Mouse (Mus musculus) heart, embryonic 10.5 days (tissue): Measurements from ENCODE around the gene 0610010K14Rik. TPM values are rescaled to one million over a fixed set of nuclear protein-coding genes. Genes with fewer than 3 reads are reported as not detected.

Experiments used
- DNase-seq: peaks from one replicate; pipeline ENCODE4 v3.0.0-alpha.2; 2017; ENCODE audit warnings: low spot score
- H3K27ac ChIP-seq: fragments of 300-500 bp; sonication (generic); 2 replicates; pipeline ENCODE4 v1.5.1; 2016; ENCODE audit warnings: mild to moderate bottlenecking
- H3K27me3 ChIP-seq: fragments of 300-500 bp; sonication (generic); 2 replicates; pipeline ENCODE4 v1.6.1; 2016; ENCODE audit warnings: mild to moderate bottlenecking; ENCODE audit not compliant: poor library complexity, insufficient read depth, severe bottlenecking
- H3K36me3 ChIP-seq: fragments of 300-500 bp; sonication (generic); 2 replicates; pipeline ENCODE4 v1.6.1; 2016; ENCODE audit warnings: mild to moderate bottlenecking, moderate library complexity
- H3K4me1 ChIP-seq: fragments of 300-500 bp; sonication (generic); 2 replicates; pipeline ENCODE4 v1.6.1; 2016; ENCODE audit warnings: mild to moderate bottlenecking
- H3K4me3 ChIP-seq: fragments of 300-500 bp; sonication (generic); 2 replicates; pipeline ENCODE4 v1.5.1; 2016; ENCODE audit warnings: mild to moderate bottlenecking, moderate library complexity
- H3K9me3 ChIP-seq: fragments of 300-500 bp; sonication (generic); 2 replicates; pipeline ENCODE4 v1.6.1; 2016; ENCODE audit warnings: mild to moderate bottlenecking, moderate library complexity
- WGBS: fragments of 180-500 bp; shearing (Covaris S2); methylation state at CpG from one replicate; pipeline ENCODE4 v1.1.7; 2016; 5-methylcytosine and 5-hydroxymethylcytosine counted together
- polyA plus RNA-seq: library from polyadenylated mRNA; unstranded; fragments of >200 nt; fragmentation: Nextera tagmentation; extraction: Ambion mirVana; gene quantifications from 2 replicates; pipeline ENCODE4 v1.2.1, GENCODE M21; 2016

Gene 0610010K14Rik
- polyA plus RNA-seq, 1 experiment from 2014 or later = 153 TPM

DNA sequence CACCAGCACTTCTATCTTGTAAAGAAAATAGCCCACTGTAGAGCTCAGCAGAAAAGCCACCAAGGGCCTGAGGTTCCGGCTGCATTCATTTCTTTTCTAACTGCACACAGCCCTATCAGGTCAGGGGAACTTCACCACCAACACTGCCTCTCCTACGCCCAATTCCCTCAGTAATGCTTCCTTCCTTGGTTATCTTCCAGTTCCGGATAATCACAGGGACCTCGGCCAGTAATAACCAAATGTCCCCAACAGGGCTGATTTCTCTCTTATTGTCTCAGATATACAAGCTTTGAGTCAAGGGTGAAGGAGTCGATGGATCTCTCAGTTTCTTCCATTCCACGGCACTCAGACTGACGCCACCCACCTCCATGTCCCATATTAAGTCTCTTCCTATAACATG is 30.4 kb downstream of the 0610010K14Rik start:
- H3K27me3 ChIP-seq = peaks cover 47% of the 10 kb centered on the region
- H3K4me3 ChIP-seq = no peak overlapping the region
- DNase-seq = no peak
- H3K36me3 ChIP-seq = no peaks in the 10 kb centered on the region
- H3K4me1 ChIP-seq = no peaks in the 10 kb centered on the region
- no peaks in the 10 kb centered on the region for H3K9me3 ChIP-seq
- H3K27ac ChIP-seq = no peak overlapping the region
- 70% methylated on average over 7 of the region's 7 CpGs for WGBS

DNA sequence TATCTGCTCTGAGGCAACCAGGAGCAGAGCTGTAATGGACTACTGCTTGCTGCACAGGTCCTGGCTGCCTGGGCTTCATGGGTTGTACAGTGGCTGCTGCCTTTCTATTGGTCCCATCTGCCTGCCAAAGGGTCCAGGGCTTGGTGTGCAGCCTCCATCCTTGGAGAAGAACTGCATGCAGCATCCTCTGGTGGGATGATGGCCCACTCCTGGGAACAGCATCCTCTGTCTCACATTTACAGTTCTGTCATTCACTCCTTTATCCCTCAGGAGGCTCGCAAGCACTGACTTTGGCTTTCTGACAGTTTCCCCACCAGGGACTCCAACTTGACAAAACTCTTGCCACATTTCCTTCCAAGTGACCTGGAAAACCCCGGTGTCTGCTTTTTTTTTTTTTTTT is 30.9 kb downstream of the 0610010K14Rik start:
- WGBS = 75% methylated on average over 2 of the region's 2 CpGs

DNA sequence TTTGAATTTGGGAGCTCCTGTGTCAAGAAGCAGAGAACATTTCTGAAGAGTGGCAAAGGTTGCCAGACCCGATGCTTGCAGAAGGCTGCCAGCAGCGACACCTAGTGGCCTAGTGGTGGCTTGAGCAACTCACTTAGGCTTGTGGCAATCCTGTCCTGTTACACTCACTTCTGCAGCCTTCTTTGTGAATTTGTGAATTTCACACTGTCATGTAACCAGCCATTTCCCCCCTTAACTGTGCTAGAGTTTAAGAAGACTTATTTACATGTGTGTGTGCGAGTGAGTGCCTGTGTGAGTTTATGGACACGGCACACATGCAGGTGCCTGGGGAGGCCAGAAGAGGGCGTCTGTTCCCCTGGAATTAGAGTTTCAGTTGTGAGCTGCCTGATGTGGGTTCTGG is 36.0 kb downstream of the 0610010K14Rik start:
- Histone ChIP-seq H3K4me1 (0 out of 2 replicates have a peak, but pooled peaks cover 3% of the 10 kb centered on the region), H3K9me3 (no peaks in the 10 kb centered on the region), H3K36me3 (no peaks in the 10 kb centered on the region), H3K27ac (no peak overlapping the region), H3K4me3 (no peak overlapping the region), H3K27me3 (peaks cover 35% of the 10 kb centered on the region; the same call in 1 of the 2 replicates)
- peak; percentile 90 for DNase-seq
- WGBS = 41% methylated on average over 5 of the region's 5 CpGs

More for the DNA sequence above, 30.9 kb downstream of the 0610010K14Rik start:
- DNase-seq = no peak
- H3K4me3 ChIP-seq = no peak overlapping the region
- no peaks in the 10 kb centered on the region for H3K9me3 ChIP-seq
- H3K27ac ChIP-seq = no peak overlapping the region
- no peaks in the 10 kb centered on the region for H3K36me3 ChIP-seq
- no peaks in the 10 kb centered on the region for H3K4me1 ChIP-seq
- peaks cover 43% of the 10 kb centered on the region; the same call in 1 of the 2 replicates for H3K27me3 ChIP-seq

DNA sequence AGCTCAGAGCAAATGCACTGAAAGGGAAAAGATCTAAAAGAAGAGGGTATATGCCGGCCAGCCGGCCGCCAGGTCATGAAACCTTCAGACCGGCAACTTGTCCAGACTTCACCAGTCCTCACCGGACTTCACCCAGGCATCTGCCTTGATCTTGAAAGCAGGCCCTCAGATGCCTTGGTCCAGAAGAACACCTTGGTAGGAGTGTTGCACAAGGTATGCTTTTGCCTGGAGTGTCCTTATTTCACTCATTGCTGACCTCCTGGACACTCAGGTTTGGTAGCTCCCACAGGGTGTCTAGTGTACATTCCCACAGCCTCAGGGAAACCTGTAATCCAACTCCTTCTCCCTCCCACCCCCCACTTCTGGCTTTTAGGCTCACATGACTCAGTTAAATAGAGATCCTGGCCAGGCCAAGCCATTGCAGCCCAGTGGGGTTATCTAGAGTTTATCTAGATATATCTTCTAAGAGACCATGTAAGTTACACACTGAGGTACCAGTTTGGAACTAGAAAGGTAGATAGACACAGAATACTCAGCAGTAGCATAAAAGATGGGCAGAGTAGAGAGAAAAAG is 37.6 kb downstream of the 0610010K14Rik start:
- 86% methylated on average over 5 of the region's 5 CpGs for WGBS
- 0 out of 2 replicates have a peak, but pooled peaks cover 3% of the 10 kb centered on the region for H3K4me1 ChIP-seq
- H3K36me3 ChIP-seq = no peaks in the 10 kb centered on the region
- H3K27me3 ChIP-seq = peaks cover 23% of the 10 kb centered on the region; the same call in 1 of the 2 replicates
- no peaks in the 10 kb centered on the region for H3K9me3 ChIP-seq
- DNase-seq = no peak
- H3K27ac ChIP-seq = no peak overlapping the region
- H3K4me3 ChIP-seq = no peak overlapping the region

DNA sequence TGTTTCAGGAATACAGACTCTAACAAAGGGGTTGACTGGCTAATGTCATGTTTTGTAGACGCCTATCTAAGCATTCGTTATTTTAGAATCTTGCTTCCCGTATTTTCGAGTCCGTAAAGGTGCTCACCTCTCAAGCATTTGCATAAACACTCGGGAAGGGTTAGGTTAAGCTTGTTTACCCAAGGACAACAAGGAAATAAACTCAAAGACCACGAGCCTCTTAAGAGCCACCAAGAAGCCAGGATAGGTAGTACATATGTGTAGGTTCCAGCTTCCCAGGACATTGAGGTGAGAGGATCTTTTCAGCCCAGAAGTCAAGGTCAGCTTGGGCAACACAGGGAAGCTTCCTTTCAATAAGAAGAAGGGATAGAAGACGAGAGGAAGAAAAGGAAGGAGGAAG is 38.6 kb downstream of the 0610010K14Rik start:
- H3K27ac ChIP-seq = no peak overlapping the region
- no peak overlapping the region for H3K4me3 ChIP-seq
- 0 out of 2 replicates have a peak, but pooled peaks cover 3% of the 10 kb centered on the region for H3K4me1 ChIP-seq
- WGBS = 78% methylated on average over 8 of the region's 8 CpGs
- H3K27me3 ChIP-seq = peaks cover 15% of the 10 kb centered on the region; the same call in 1 of the 2 replicates
- no peaks in the 10 kb centered on the region for H3K9me3 ChIP-seq
- H3K36me3 ChIP-seq = no peaks in the 10 kb centered on the region
- no peak for DNase-seq

DNA sequence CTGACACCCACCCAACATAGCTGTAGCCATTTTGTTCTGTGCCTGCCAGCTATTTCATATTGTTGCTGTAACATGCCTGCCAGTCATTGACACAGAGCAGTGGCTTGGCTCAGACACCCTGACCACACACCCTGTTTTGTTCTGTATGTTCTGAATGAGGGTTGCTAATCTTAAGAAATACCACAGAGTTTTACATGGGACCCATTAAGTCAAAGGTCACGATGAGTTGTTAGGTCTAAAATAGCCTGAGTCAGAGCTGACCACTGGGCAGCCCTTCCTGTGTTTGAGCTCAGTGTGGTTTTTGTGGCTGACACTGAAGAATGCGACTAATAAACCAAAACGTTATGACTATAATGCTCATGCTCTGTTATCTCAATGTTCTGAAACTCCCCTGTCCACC is 39.4 kb downstream of the 0610010K14Rik start:
- H3K27ac ChIP-seq = no peak overlapping the region
- no peak for DNase-seq
- 86% methylated on average over 3 of the region's 3 CpGs for WGBS
- H3K9me3 ChIP-seq = no peaks in the 10 kb centered on the region
- H3K4me1 ChIP-seq = 0 out of 2 replicates have a peak, but pooled peaks cover 3% of the 10 kb centered on the region
- no peaks in the 10 kb centered on the region for H3K36me3 ChIP-seq
- H3K27me3 ChIP-seq = peaks cover 13% of the 10 kb centered on the region; the same call in 1 of the 2 replicates
- no peak overlapping the region for H3K4me3 ChIP-seq

DNA sequence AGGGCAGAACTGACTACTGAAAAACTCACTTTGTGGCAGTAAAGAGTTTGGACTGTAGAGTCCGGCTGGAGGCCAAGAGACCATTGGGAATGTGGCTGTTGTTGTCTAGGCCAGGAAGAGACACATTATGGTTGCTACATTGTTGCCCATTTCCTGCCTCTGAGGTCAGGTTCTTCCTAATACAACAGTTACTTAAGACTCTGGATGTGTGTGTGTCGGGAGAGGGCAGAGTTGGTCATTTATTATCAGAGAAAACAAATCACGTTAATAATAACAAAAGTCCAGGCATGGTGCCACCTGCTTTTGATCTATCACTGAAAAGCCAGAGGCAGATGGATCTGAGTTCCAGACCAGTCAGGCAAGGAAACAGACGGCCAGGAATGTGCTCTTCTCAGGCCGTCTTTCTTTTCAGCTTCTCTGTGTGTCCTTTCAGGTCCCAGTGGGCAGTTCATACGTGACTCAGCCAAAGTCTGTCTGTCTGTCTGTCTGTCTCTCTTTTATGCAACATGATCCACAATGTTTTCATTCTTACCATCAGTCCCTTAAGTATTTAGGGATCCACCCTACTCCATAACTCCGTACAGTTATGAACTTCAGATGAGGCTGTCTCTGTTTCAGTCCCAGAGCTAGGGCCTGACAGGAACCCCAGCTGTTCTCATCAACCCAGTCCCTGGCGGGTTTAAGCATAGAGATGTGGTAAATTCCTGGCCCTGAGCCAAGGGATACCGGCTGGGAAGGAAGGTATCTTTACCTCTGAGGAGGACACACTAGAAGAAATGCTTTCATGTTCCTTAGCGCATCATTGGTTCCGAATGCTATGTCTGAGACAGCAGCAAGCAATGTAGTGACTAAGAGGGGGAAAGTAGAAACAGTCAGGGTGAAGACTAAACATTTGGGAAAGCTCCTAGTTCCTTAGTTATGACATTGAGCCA is 44.1 kb downstream of the 0610010K14Rik start:
- Histone ChIP-seq H3K27ac (no peak overlapping the region), H3K36me3 (no peaks in the 10 kb centered on the region), H3K4me3 (no peak overlapping the region), H3K9me3 (no peaks in the 10 kb centered on the region), H3K27me3 (no peaks in the 10 kb centered on the region), H3K4me1 (no peaks in the 10 kb centered on the region)
- 53% methylated on average over 11 of the region's 11 CpGs for WGBS
- DNase-seq = no peak

DNA sequence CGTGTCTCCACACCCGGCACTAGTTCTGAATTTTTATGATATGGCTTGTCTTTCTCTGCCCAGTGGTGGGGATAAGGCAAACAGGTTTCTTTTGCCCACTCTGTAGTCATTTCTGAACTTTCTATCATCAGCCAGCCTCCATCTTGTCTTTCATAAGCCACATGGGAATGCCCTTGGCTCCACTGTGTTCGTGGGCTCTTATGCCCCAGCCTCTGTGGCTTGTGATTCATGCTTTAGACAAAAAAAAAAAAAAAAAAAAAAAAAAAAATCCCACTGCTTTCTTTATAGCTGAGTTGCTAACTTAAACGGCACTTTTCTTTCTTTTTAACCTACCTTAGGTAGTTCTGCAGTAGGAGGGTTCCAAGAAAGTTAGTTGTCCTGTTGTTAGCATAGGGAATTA is 45.6 kb downstream of the 0610010K14Rik start:
- no peaks in the 10 kb centered on the region for H3K27me3 ChIP-seq
- 78% methylated on average over 4 of the region's 4 CpGs for WGBS

DNA sequence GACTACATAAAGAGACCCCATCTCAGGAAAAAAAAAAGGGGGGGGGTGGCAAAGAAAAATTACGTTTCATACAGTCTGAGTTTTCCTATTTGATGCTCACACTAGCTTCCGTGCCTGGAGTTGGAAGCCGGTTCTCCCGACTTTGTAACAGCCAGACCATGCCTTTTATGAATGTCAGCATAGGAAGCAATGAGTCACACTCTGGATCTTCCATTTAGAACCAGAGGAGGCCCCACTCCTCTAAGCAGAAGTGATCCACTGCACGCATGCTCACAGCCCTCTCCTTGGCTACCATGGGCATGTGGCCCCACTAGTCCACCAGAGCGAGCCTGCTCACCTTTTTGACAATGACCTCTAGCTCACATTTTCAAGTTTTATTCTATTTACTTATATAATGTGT is 46.5 kb downstream of the 0610010K14Rik start:
- Histone ChIP-seq H3K4me3 (no peak overlapping the region), H3K9me3 (no peaks in the 10 kb centered on the region), H3K36me3 (no peaks in the 10 kb centered on the region), H3K4me1 (no peaks in the 10 kb centered on the region), H3K27me3 (no peaks in the 10 kb centered on the region), H3K27ac (no peak overlapping the region)
- no peak for DNase-seq
- WGBS = 81% methylated on average over 6 of the region's 6 CpGs

More for the DNA sequence above, 45.6 kb downstream of the 0610010K14Rik start:
- Histone ChIP-seq H3K27ac (no peak overlapping the region), H3K4me1 (no peaks in the 10 kb centered on the region), H3K9me3 (no peaks in the 10 kb centered on the region), H3K4me3 (no peak overlapping the region), H3K36me3 (no peaks in the 10 kb centered on the region)
- DNase-seq = no peak

DNA sequence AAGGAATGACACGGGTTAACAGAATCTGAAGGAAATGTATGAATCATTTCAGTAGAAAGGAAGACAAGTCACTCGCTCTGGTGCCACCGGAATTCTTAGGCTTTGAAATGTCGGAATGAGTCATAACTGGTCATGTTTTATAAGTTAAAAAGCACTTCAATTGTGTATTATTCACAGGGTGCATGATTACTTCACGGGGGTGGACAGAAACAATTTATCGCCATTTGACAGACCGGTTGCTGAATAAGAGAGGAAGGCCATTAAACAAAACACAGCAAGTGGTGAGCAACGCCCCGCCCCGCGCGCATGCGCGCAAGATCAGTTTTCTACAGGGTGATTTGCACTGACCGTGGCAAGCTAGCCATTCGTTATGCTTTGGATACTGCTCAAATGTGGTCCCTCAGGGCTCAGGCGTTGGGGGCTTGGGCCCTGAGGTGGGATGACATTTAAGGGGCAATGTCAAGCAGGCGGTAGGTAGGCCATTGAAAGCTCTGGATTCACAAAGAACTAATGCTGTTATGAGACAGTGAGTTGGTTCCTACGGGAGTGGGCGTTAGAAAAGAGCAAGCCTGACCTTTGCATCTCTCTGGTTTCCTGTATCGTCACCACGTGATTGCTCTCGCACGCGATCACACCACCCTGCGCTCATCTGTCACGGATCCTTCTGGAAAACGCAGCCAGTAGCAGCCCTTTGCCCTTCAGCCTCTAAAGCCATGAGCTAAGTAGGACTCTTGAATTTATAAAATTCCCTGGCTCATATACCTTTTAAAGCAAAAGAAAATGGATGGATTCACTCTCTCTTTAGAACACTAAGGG is 48.2 kb downstream of the 0610010K14Rik start:
- 88% methylated on average over 28 of the region's 28 CpGs for WGBS
- Histone ChIP-seq H3K4me1 (no peaks in the 10 kb centered on the region), H3K27ac (no peak overlapping the region), H3K9me3 (no peaks in the 10 kb centered on the region), H3K4me3 (no peak overlapping the region), H3K27me3 (no peaks in the 10 kb centered on the region), H3K36me3 (no peaks in the 10 kb centered on the region)
- no peak for DNase-seq
